Mouse (Mus musculus) right cerebral cortex, postnatal 14 days (tissue): Measurements from ENCODE around the gene Gm3147.
"Not testable (repeated sequence)": the region's sequence is repeated elsewhere in the genome, so short reads cannot be mapped to it uniquely, and the experiment has no call there.

Experiments used
- DNase-seq: peaks from one replicate; pipeline ENCODE4 v3.0.0; 2022

Gm3147 gene

DNA sequence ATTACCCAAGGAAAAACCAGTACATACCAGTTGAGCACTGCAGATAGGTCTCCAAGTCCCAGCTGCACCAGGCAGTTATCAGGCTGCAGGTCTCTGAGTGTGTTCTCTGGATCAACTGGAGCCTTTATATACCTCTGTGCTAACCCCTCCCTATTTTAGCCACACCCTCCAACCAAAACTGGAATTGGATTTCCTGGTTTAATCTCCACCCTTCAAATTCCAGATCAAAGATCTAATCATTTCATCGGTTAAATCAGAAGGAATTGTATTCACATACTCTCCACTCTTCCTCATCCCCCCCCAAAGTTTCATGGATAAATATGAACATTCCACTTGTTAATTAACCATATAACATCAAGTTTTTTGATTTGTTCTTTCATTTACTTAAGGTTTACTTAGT, at the start of gene Gm3147:
Gene Gm3147 (minus strand): TSS at position 101 of the 400 bp plus-strand sequence.
- not testable (repeated sequence) for DNase-seq

DNA sequence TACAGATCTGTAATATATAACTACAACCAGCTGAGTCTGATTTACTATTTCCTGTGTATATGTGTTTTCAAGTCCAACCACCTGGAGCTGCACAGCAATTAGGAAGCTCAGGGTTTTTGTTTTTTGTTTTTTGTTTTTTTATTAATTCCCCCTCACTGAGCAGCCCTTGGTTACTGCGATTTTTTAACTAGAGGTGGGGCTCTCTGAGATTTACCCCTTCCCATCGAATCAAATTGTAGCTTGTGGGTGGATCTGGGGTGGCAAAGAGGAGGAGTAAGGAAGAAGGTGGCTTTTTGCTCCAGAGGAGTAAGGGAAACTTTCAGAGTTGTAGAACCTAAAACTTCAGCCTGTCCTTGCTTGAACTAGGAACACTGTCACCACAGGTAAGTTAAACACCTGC, 31.9 kb upstream of the Gm3147 start, which contains the start of gene Gm6205:
Gene Gm6205 (plus strand): TSS at position 301 of the 400 bp plus-strand sequence.
- DNase-seq = not testable (repeated sequence)

DNA sequence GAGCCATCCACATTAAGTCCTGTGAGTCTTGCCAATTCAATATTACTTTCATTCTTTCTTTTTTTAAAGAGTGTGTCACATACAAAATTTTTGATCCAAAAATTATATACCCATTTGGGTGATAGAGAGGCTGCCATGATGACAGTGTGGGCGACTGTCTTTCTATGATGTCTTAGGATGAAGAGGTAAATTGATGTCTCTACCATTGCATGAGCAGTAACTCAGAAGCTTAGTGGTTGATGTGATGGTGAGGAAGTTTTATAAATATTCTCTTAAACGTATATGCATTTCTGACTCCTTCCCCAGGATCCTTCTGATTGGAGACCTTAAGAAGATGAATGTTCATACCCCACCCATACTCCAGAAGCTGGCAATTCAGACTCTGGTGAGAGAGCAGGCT, 7.5 kb upstream of the Gm3147 start, which contains the start of gene Gm6509:
Gene Gm6509 (plus strand): TSS at position 301 of the 400 bp plus-strand sequence.
- DNase-seq = not testable (repeated sequence)
